Mouse (Mus musculus): ENCODE measurements around the gene Ccdc63. TPM values are rescaled to one million over a fixed set of nuclear protein-coding genes. Genes with fewer than 3 reads are reported as not detected.
"Not testable (repeated sequence)": the region's sequence is repeated elsewhere in the genome, so short reads cannot be mapped to it uniquely, and the experiment has no call there.

Ccdc63 gene
- total RNA-seq (2021): 1 to 10 TPM in 1 of 2 experiments, under 1 TPM in 1; 0.68 to 1.0 TPM
- long read RNA-seq, partial matches to known transcripts: 0 of 1 reads
- long read RNA-seq, other reads (novel, unspliced or antisense): 1 of 1 reads

GRCm38 (mm10) chr5:122140723-122141122, at the start of gene Ccdc63:
Gene Ccdc63 (minus strand): TSS chr5:122140823.
- no peak for DNase-seq (ENCODE audit: low spot score in 2 of 2)

- no peak for DNase-seq (ENCODE audit: low spot score in 2 of 2)
Measured at GRCm38 (mm10) chr5:122189115-122189514, 48.5 kb upstream of the Ccdc63 start.

DNA sequence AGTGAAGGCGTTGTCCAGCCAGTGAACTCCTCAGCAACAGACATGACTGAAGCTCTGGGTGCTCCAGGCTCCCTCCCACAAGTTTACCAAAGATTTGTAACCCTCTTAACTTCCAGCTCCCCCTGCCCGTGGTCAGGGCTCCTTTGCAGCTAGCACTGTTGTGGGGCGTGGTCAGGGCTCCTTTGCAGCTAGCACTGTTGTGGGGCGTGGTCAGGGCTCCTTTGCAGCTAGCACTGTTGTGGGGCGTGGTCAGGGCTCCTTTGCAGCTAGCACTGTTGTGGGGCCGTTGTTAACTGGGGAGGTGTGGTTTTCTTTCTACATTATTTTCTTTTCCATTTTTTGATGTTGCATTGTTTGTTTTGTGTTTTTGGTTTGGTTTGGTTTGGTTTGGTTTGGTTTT, 44.2 kb upstream of the Ccdc63 start:
- not testable (repeated sequence) for DNase-seq (ENCODE audit: low spot score in 2 of 2)

GRCm38 (mm10) chr5:122184283-122184806, 43.7 kb upstream of the Ccdc63 start:
- DNase-seq (ENCODE audit: low spot score in 2 of 2): no peak

GRCm38 (mm10) chr5:122179665-122180064, 39.0 kb upstream of the Ccdc63 start:
- DNase-seq (ENCODE audit: low spot score in 2 of 2): no peak

DNA sequence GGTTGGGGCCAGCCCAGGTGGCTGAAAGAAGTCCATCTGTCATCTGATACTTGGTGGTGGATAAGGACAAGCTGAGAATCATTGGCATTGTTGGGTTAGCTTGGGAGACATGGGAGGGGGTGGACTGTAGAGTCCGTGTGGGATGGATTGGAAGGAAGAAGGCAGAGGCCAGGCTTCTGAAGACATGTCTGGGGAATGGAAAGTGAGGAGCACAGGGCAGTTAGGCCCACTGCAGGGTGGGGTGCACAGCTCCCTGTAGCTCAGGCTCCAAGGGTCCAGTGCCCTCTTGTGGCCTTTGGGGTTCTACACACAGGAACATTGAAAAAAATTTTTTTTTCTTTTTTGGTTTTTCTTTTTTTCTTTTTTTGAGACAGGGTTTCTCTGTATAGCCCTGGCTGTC, 35.8 kb upstream of the Ccdc63 start:
- no peak for DNase-seq (ENCODE audit: low spot score in 2 of 2)

DNA sequence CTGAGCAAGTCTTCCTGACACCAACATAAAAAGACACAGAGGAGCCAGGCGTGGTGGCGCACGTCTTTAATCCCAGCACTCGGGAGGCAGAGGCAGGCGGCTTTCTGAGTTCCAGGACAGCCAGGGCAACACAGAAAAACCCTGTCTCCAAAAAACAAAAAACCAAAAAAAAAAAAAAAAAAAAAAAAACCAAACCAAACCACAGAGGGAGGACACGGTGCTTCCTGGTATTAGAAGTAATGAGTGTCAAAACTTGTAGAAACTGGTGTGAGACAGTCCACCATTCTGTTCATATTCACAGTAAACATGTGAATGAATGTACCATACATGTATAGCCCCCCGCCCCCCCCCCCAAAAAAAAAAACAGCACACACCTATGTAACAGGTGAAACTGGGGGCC, 35.3 kb upstream of the Ccdc63 start:
- no peak for DNase-seq (ENCODE audit: low spot score in 2 of 2)

GRCm38 (mm10) chr5:122175402-122175801, 34.8 kb upstream of the Ccdc63 start:
- DNase-seq (ENCODE audit: low spot score in 2 of 2): no peak

GRCm38 (mm10) chr5:122171058-122171457, 30.4 kb upstream of the Ccdc63 start:
- no peak for DNase-seq (ENCODE audit: low spot score in 2 of 2)

DNA sequence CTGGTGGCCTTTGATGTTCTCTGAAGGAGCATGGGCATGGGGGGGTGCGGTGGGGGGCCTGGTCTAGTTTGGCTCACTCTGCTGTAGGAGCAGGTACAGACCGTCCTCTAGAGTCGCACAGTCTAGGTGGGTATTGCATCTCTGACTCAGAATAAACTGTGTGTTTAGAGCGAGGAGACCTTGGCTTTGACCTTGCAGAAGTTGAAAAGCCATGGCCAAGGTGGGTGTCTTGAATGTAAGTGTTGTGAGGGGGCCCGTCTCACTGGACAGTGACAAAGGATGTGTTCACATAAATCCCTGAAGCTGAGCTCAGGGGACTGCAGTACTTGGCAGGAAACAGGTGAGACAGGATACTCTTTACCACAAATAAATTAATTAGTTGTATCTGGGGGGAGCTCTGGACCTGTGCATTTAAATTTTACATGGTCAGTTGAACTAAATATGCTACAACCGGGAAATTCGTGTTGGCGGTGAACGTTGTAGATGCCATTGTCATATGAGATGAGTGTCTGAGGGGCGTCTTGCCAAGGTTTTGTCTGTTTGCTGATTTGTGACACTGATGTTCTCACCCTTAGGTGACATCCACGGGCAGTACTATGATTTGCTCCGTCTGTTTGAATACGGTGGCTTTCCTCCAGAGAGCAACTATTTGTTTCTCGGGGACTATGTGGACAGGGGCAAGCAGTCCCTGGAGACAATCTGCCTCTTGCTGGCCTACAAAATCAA, 27.9 kb upstream of the Ccdc63 start:
- DNase-seq (ENCODE audit: low spot score in 2 of 2): no peak

DNA sequence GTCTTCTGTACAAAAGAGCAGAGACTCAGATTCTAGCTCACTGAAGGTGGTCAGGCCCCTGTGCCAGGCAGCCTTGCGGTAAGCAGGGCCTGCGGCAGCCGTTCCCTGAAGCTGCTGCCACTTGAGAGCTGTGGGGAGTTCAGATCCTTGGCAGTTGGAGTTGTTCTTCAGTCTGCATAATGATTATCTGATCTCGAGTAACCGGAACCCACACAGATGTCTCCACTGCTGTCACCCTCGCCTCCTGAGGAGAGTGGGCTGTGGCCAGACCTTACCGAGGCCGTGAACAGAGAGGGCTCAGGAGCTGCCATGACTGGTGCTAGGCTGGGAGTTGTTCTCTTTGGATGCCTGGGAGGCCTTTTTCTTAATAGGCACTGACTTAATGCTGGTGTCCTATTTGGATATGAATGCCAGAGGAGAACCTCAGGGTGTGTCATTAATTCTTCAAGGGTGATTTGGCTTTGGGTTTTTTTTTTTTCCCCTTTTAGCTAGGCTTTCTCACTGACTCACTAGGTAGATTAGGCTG, 26.1 kb upstream of the Ccdc63 start:
- DNase-seq (ENCODE audit: low spot score in 2 of 2): no peak

DNA sequence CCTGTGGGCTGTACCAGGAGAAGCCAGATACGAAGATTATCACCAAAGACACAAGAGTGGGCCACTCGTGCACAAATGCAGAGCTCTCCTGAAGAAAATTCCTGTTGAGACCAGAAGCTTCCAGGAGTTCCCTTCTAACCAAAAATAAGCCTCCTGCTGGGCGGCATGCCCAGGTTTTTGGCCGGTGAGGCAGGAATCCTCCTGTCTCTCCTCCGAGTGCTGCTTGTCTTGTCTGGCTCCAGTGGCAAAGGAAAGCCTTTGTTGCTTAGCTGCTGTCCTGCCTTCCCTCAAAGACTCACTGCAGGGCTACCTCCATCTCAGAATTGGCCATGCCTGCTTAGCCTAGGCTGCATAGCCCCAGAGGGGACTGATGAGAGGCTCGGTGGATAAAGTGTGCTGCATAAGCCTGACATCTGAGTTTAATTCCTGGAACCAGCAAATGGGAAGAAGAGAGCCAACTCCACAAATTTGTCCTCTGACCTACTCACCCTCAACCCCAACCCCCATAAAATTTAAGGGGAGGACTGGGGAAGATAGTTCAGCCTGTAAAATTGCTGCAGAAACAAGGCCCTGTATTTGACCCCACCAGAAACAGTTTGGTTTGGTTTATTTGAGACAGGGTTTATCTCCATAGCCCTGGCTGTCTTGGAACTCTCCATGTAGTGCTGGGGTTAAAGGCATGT, 24.8 kb upstream of the Ccdc63 start:
- no peak for DNase-seq (ENCODE audit: low spot score in 2 of 2)

DNA sequence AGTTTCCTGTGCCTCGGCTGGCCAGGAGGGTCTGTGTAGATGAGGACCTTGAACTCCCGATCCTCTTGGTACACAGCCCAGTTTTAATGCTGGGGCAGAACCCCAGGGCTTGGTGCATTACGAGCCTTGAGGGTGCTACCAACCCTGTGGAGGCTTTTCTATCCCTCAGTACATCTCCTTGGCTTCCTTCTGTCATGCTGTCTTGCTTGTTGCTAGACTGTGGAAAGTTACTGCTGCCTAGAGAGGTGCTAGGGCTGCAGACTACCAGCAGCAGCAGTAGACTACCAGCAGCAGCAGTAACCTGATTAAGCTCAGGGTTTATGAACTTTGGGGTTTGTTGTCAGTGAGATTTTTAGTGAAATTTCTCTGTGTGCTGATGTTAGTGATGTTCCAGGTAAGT, 23.4 kb upstream of the Ccdc63 start:
- DNase-seq (ENCODE audit: low spot score in 2 of 2): no peak

DNA sequence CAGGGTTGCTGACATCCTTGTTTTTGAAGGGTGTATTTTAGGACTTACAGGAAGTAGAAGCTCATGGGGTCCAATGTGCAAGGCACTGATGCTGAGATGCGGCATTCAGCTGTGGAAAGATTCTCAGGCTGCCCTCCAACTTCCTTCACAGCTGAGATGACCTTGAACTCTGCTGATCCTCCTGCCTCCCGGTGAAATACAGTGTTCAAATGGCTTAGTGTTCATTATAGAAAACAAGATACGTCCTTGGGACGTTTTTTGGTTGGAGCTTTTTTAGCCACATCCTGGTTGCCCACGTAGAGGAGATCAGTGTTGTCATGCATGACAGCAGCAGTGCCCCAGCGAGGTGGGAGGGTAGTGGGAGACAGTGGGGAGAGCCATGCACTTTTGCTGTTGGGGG, 22.6 kb upstream of the Ccdc63 start:
- DNase-seq (ENCODE audit: low spot score in 2 of 2): no peak

GRCm38 (mm10) chr5:122158557-122159515, 18.2 kb upstream of the Ccdc63 start:
- no peak for DNase-seq (ENCODE audit: low spot score in 2 of 2)

- peak; percentile 81 to 94 for DNase-seq (ENCODE audit: low spot score in 2 of 2)
Measured at GRCm38 (mm10) chr5:122157827-122158381, 17.3 kb upstream of the Ccdc63 start, which contains the start of gene Ppp1cc. Gene Ppp1cc (plus strand): TSS chr5:122158278.

- DNase-seq (ENCODE audit: low spot score in 2 of 2): no peak
Measured at GRCm38 (mm10) chr5:122156486-122156885, 15.9 kb upstream of the Ccdc63 start.

DNA sequence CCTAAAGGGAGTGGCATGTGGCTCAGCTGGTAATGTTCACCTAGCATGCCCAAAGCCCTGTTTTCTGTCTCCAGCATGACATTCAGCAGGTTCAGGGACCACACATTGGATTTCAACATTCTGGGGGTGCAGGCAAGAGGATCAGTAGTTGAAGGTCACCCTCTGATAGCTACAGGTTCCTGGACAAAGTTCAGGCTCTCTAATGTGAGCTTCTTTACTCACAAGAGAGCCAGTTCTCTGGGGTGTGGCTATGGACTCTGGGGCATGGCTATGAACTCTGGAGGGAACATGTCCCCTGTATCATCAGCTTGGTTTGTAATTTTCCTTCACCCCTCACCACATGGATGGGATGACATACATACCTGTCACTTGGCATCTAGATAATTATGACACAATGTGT, 15.0 kb upstream of the Ccdc63 start:
- no peak for DNase-seq (ENCODE audit: low spot score in 2 of 2)

GRCm38 (mm10) chr5:122154782-122155181, 14.2 kb upstream of the Ccdc63 start:
- no peak for DNase-seq (ENCODE audit: low spot score in 2 of 2)

DNA sequence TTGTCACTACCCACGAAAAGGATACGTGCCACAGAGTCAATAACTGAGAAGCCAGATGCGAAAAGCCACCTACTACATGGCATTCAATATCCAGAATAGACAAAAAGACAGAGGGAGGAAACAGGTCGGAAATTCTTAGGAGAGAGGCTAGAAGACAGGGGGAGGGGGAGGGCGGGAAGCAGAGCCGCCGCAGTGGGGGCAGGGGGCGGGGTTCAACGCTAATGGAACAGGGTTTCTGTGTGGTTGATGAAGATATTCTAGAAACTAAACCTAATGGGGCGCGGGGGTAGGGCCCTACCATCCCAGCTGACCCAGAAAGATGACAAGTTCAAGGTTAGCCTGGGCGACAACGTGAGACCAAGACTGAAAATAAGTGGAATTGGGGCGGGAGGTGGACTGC, 13.4 kb upstream of the Ccdc63 start:
- DNase-seq (ENCODE audit: low spot score in 2 of 2): no peak

GRCm38 (mm10) chr5:122152508-122152907, 11.9 kb upstream of the Ccdc63 start:
- not testable (repeated sequence) for DNase-seq (ENCODE audit: low spot score in 2 of 2)
